Mouse (Mus musculus) brain, embryonic 18.5 days (tissue): ENCODE data around the gene Hdc.

Source experiments
- DNase-seq: peaks from one replicate; pipeline ENCODE4 v3.0.0-alpha.2; 2012; ENCODE audit warnings: low read depth, low spot score

Hdc gene

DNA sequence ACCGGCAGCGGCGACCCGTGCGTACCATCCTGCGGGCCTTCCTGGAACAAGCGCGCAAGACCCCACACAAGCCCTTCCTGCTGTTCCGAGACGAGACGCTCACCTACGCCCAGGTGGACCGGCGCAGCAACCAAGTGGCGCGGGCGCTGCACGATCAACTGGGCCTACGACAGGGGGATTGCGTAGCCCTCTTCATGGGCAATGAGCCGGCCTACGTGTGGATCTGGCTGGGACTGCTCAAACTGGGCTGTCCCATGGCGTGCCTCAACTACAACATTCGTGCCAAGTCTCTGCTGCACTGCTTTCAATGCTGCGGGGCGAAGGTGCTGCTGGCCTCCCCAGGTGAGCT, 65.8 kb downstream of the Hdc start:
- DNase-seq = no peak

- DNase-seq = no peak
Observed at GRCm38 (mm10) chr2:126552357-126553290, 66.5 kb downstream of the Hdc start, which contains the start of gene Slc27a2. Gene Slc27a2, plus strand, starts transcription at chr2:126552407.

- no peak for DNase-seq
Observed at GRCm38 (mm10) chr2:126551896-126552295, 67.2 kb downstream of the Hdc start.

GRCm38 (mm10) chr2:126551244-126551890, 67.7 kb downstream of the Hdc start:
- no peak for DNase-seq

GRCm38 (mm10) chr2:126549681-126550080, 69.4 kb downstream of the Hdc start:
- no peak for DNase-seq

- no peak for DNase-seq
Observed at GRCm38 (mm10) chr2:126546392-126546791, 72.7 kb downstream of the Hdc start.

- no peak for DNase-seq
Observed at GRCm38 (mm10) chr2:126545297-126545696, 73.8 kb downstream of the Hdc start.
